Mouse (Mus musculus) lung, adult 2 months (tissue): ENCODE results near the gene Slc38a4.

Experiments
- CTCF ChIP-seq: fragments of 200-500 bp; IDR thresholded peaks from 2 replicates; pipeline ENCODE4 v1.5.1; 2011; ENCODE audit warnings: mild to moderate bottlenecking, low read length, control low read depth; ENCODE audit not compliant: insufficient read depth
- POLR2A ChIP-seq: fragments of 200-500 bp; IDR thresholded peaks from 2 replicates; pipeline ENCODE4 v1.6.1; 2011; ENCODE audit warnings: low read depth, mild to moderate bottlenecking, control low read depth, low read length, borderline replicate concordance; ENCODE audit errors: extremely low read depth

GRCm38 (mm10) chr15:96971906-96972305, 83.8 kb downstream of the Slc38a4 start:
- TF ChIP-seq POLR2A = no peak
- TF ChIP-seq CTCF = no peak
